Mouse (Mus musculus): ENCODE data around the gene Tbc1d24. TPM values are rescaled to one million over a fixed set of nuclear protein-coding genes. Genes with fewer than 3 reads are reported as not detected.
A peak's percentile ranks its signal among the peaks of the same experiment; 100 is the strongest.

Gene Tbc1d24
- polyA plus RNA-seq, 1 experiment from 2014 or later = 13.3 TPM

- WGBS = 87% methylated on average over 3 of the region's 3 CpGs
These were observed 49.0 kb downstream of the Tbc1d24 start for GRCm38 (mm10) chr17:24156394-24156793.

GRCm38 (mm10) chr17:24155742-24156141, 49.6 kb downstream of the Tbc1d24 start:
- Histone ChIP-seq H3K27ac (ENCODE audit: low read depth, low read length) (no peak overlapping the region), H3K9ac (ENCODE audit: low read depth, low read length) (no peak overlapping the region), H3K4me3 (ENCODE audit: low read depth, low read length) (no peak overlapping the region), H3K27me3 (replicated peaks; ENCODE audit: control insufficient read depth, insufficient read depth, low read length) (no peaks in the 10 kb centered on the region), H3K4me2 (no peak overlapping the region), H3K4me1 (replicated peaks; ENCODE audit: control insufficient read depth, insufficient read depth, low read length) (peaks cover 15% of the 10 kb centered on the region), H3K9me3 (ENCODE audit: control insufficient read depth, low read length) (no peaks in the 10 kb centered on the region), H3K36me3 (ENCODE audit: control insufficient read depth, insufficient read depth, low read length) (peaks cover 5% of the 10 kb centered on the region; the same call in 1 of the 2 replicates)
- ATAC-seq (replicated peaks; ENCODE audit: low FRiP score) (no peak), DNase-seq (ENCODE audit: low spot score) (no peak)
- WGBS = 89% methylated on average over 9 of the region's 9 CpGs

More at GRCm38 (mm10) chr17:24156394-24156793, 49.0 kb downstream of the Tbc1d24 start:
- Histone ChIP-seq H3K36me3 (ENCODE audit: control insufficient read depth, insufficient read depth, low read length) (peaks cover 5% of the 10 kb centered on the region; the same call in 1 of the 2 replicates), H3K27me3 (replicated peaks; ENCODE audit: control insufficient read depth, insufficient read depth, low read length) (no peaks in the 10 kb centered on the region), H3K27ac (ENCODE audit: low read depth, low read length) (no peak overlapping the region), H3K4me3 (ENCODE audit: low read depth, low read length) (no peak overlapping the region), H3K9me3 (ENCODE audit: control insufficient read depth, low read length) (no peaks in the 10 kb centered on the region), H3K4me1 (replicated peaks; ENCODE audit: control insufficient read depth, insufficient read depth, low read length) (peaks cover 14% of the 10 kb centered on the region), H3K9ac (ENCODE audit: low read depth, low read length) (no peak overlapping the region), H3K4me2 (no peak overlapping the region)
- DNase-seq (ENCODE audit: low spot score) (no peak), ATAC-seq (replicated peaks; ENCODE audit: low FRiP score) (no peak)

GRCm38 (mm10) chr17:24154463-24154862, 50.9 kb downstream of the Tbc1d24 start:
- peaks cover 5% of the 10 kb centered on the region; the same call in 1 of the 2 replicates for H3K36me3 ChIP-seq (ENCODE audit: control insufficient read depth, insufficient read depth, low read length)
- no peak overlapping the region for H3K9ac ChIP-seq (ENCODE audit: low read depth, low read length)
- 74% methylated on average over 3 of the region's 3 CpGs for WGBS
- H3K27ac ChIP-seq (ENCODE audit: low read depth, low read length) = no peak overlapping the region
- no peaks in the 10 kb centered on the region for H3K9me3 ChIP-seq (ENCODE audit: control insufficient read depth, low read length)
- H3K4me1 ChIP-seq (replicated peaks; ENCODE audit: control insufficient read depth, insufficient read depth, low read length) = peaks cover 15% of the 10 kb centered on the region
- no peak overlapping the region for H3K4me2 ChIP-seq
- ATAC-seq (replicated peaks; ENCODE audit: low FRiP score) (no peak), DNase-seq (ENCODE audit: low spot score) (no peak)
- H3K4me3 ChIP-seq (ENCODE audit: low read depth, low read length) = no peak overlapping the region
- H3K27me3 ChIP-seq (replicated peaks; ENCODE audit: control insufficient read depth, insufficient read depth, low read length) = no peaks in the 10 kb centered on the region

GRCm38 (mm10) chr17:24151890-24152563, 53.3 kb downstream of the Tbc1d24 start:
- WGBS = 2% methylated on average over 26 of the region's 26 CpGs
- peak; percentile 96 for ATAC-seq (replicated peaks; ENCODE audit: low FRiP score)
- Histone ChIP-seq H3K27me3 (replicated peaks; ENCODE audit: control insufficient read depth, insufficient read depth, low read length) (no peaks in the 10 kb centered on the region), H3K9ac (ENCODE audit: low read depth, low read length) (peak overlapping the region; percentile 52), H3K36me3 (ENCODE audit: control insufficient read depth, insufficient read depth, low read length) (peaks cover 3% of the 10 kb centered on the region; the same call in 1 of the 2 replicates), H3K9me3 (ENCODE audit: control insufficient read depth, low read length) (no peaks in the 10 kb centered on the region), H3K4me1 (replicated peaks; ENCODE audit: control insufficient read depth, insufficient read depth, low read length) (peaks cover 15% of the 10 kb centered on the region), H3K4me3 (ENCODE audit: low read depth, low read length) (peak overlapping the region; percentile 52), H3K27ac (ENCODE audit: low read depth, low read length) (no peak overlapping the region; the same call in 1 of the 2 replicates), H3K4me2 (peak overlapping the region; percentile 87)
- peak; percentile 82 for DNase-seq (ENCODE audit: low spot score)

- no peak for ATAC-seq (replicated peaks; ENCODE audit: low FRiP score)
- Histone ChIP-seq H3K4me1 (replicated peaks; ENCODE audit: control insufficient read depth, insufficient read depth, low read length) (peaks cover 15% of the 10 kb centered on the region), H3K9ac (ENCODE audit: low read depth, low read length) (no peak overlapping the region), H3K4me2 (peak overlapping the region; percentile 87), H3K27me3 (replicated peaks; ENCODE audit: control insufficient read depth, insufficient read depth, low read length) (no peaks in the 10 kb centered on the region), H3K4me3 (ENCODE audit: low read depth, low read length) (peak overlapping the region; percentile 52; the same call in 1 of the 2 replicates), H3K36me3 (ENCODE audit: control insufficient read depth, insufficient read depth, low read length) (peaks cover under 1% of the 10 kb centered on the region; the same call in 1 of the 2 replicates), H3K9me3 (ENCODE audit: control insufficient read depth, low read length) (no peaks in the 10 kb centered on the region), H3K27ac (ENCODE audit: low read depth, low read length) (no peak overlapping the region)
- DNase-seq (ENCODE audit: low spot score) = no peak
- 23% methylated on average over 7 of the region's 7 CpGs for WGBS
These were observed 54.0 kb downstream of the Tbc1d24 start for GRCm38 (mm10) chr17:24151382-24151781.

- H3K27me3 ChIP-seq (replicated peaks; ENCODE audit: control insufficient read depth, insufficient read depth, low read length) = no peaks in the 10 kb centered on the region
- ATAC-seq (replicated peaks; ENCODE audit: low FRiP score) (no peak), DNase-seq (ENCODE audit: low spot score) (no peak)
- H3K27ac ChIP-seq (ENCODE audit: low read depth, low read length) = no peak within 1 kb of the TSS
- H3K4me3 ChIP-seq (ENCODE audit: low read depth, low read length) = peak within 1 kb of the TSS; percentile 52
- 74% methylated on average over 2 of the region's 2 CpGs for WGBS
- H3K4me2 ChIP-seq = peak within 1 kb of the TSS; percentile 87
- peak within 1 kb of the TSS; percentile 52 for H3K9ac ChIP-seq (ENCODE audit: low read depth, low read length)
- peaks cover 15% of the 10 kb centered on the region for H3K4me1 ChIP-seq (replicated peaks; ENCODE audit: control insufficient read depth, insufficient read depth, low read length)
- no peaks in the 10 kb centered on the region for H3K9me3 ChIP-seq (ENCODE audit: control insufficient read depth, low read length)
- H3K36me3 ChIP-seq (ENCODE audit: control insufficient read depth, insufficient read depth, low read length) = no peaks in the 10 kb centered on the region
These were observed 54.5 kb downstream of the Tbc1d24 start, which contains the start of gene Pdpk1 for GRCm38 (mm10) chr17:24150824-24151223. Gene Pdpk1 (minus strand): TSS chr17:24150924.

GRCm38 (mm10) chr17:24149421-24149820, 55.9 kb downstream of the Tbc1d24 start:
- 81% methylated on average over 7 of the region's 7 CpGs for WGBS
- H3K9me3 ChIP-seq (ENCODE audit: control insufficient read depth, low read length) = no peaks in the 10 kb centered on the region
- no peak overlapping the region for H3K4me2 ChIP-seq
- H3K27ac ChIP-seq (ENCODE audit: low read depth, low read length) = no peak overlapping the region
- no peak overlapping the region for H3K9ac ChIP-seq (ENCODE audit: low read depth, low read length)
- DNase-seq (ENCODE audit: low spot score) (no peak), ATAC-seq (replicated peaks; ENCODE audit: low FRiP score) (no peak)
- no peak overlapping the region for H3K4me3 ChIP-seq (ENCODE audit: low read depth, low read length)
- no peaks in the 10 kb centered on the region for H3K36me3 ChIP-seq (ENCODE audit: control insufficient read depth, insufficient read depth, low read length)
- peaks cover 15% of the 10 kb centered on the region for H3K4me1 ChIP-seq (replicated peaks; ENCODE audit: control insufficient read depth, insufficient read depth, low read length)
- H3K27me3 ChIP-seq (replicated peaks; ENCODE audit: control insufficient read depth, insufficient read depth, low read length) = no peaks in the 10 kb centered on the region

GRCm38 (mm10) chr17:24142897-24143296, 62.5 kb downstream of the Tbc1d24 start:
- Histone ChIP-seq H3K4me3 (ENCODE audit: low read depth, low read length) (no peak overlapping the region), H3K4me2 (no peak overlapping the region), H3K36me3 (ENCODE audit: control insufficient read depth, insufficient read depth, low read length) (no peaks in the 10 kb centered on the region), H3K9ac (ENCODE audit: low read depth, low read length) (no peak overlapping the region), H3K27me3 (replicated peaks; ENCODE audit: control insufficient read depth, insufficient read depth, low read length) (no peaks in the 10 kb centered on the region), H3K4me1 (replicated peaks; ENCODE audit: control insufficient read depth, insufficient read depth, low read length) (peaks cover 17% of the 10 kb centered on the region), H3K9me3 (ENCODE audit: control insufficient read depth, low read length) (no peaks in the 10 kb centered on the region), H3K27ac (ENCODE audit: low read depth, low read length) (no peak overlapping the region)
- ATAC-seq (replicated peaks; ENCODE audit: low FRiP score) (no peak), DNase-seq (ENCODE audit: low spot score) (no peak)
- 45% methylated on average over 2 of the region's 2 CpGs for WGBS

GRCm38 (mm10) chr17:24141425-24141920, 63.9 kb downstream of the Tbc1d24 start:
- Histone ChIP-seq H3K9ac (ENCODE audit: low read depth, low read length) (peak overlapping the region; percentile 85), H3K36me3 (ENCODE audit: control insufficient read depth, insufficient read depth, low read length) (no peaks in the 10 kb centered on the region), H3K27me3 (replicated peaks; ENCODE audit: control insufficient read depth, insufficient read depth, low read length) (no peaks in the 10 kb centered on the region), H3K27ac (ENCODE audit: low read depth, low read length) (peak overlapping the region; percentile 78), H3K4me3 (ENCODE audit: low read depth, low read length) (peak overlapping the region; percentile 75), H3K4me2 (peak overlapping the region; percentile 84), H3K9me3 (ENCODE audit: control insufficient read depth, low read length) (no peaks in the 10 kb centered on the region), H3K4me1 (replicated peaks; ENCODE audit: control insufficient read depth, insufficient read depth, low read length) (peaks cover 17% of the 10 kb centered on the region)
- WGBS = under 1% methylated on average over 55 of the region's 57 CpGs
- DNase-seq (ENCODE audit: low spot score) (peak; percentile 92), ATAC-seq (replicated peaks; ENCODE audit: low FRiP score) (peak; percentile 97)

Measured in liver, embryonic 11.5 days (tissue).